30 mouse cellular contexts compared by ENCODE assay signal in genomic region chr11:73220651-73221050, GRCm38 (mm10). TPM values are rescaled to one million over a fixed set of nuclear protein-coding genes. Genes with fewer than 3 reads are reported as not detected.
"Had no signal": no experiment of that assay in that cellular context is flagged by ENCODE, and none has a peak within 500 bp of the region (broad histone marks: within the 10 kb centered on the region; RNA-seq: fewer than 3 reads in every experiment).

No protein-coding gene starts in this region.

- H3K27ac ChIP-seq: gastrocnemius, adult 2 months; heart, embryonic 10.5 days; hindbrain, embryonic 10.5 days; hindbrain, embryonic 12.5 days; hindbrain, embryonic 14.5 days; kidney, embryonic 15.5 days; kidney, postnatal 0 days; layer of hippocampus, adult 2 months; left cerebral cortex, adult 2 months; limb, embryonic 10.5 days; limb, embryonic 12.5 days; liver, embryonic 13.5 days; liver, embryonic 15.5 days had no signal

- DNase-seq: gastrocnemius, adult 2 months; gastrocnemius, postnatal 10 days; gastrocnemius, postnatal 25 days; heart, adult 18-20 months; heart, postnatal 10 days; heart, postnatal 4 days; kidney, adult 11 months; kidney, adult 2 months; kidney, adult 9 months; kidney, postnatal 25 days; kidney, postnatal 4 days; liver; liver, embryonic 13.5 days had no signal

- H3K9ac ChIP-seq: heart, embryonic 12.5 days; hindbrain, embryonic 12.5 days; hindbrain, embryonic 14.5 days; kidney, embryonic 15.5 days; limb, embryonic 12.5 days; liver, embryonic 13.5 days; liver, embryonic 15.5 days had no signal

- ATAC-seq: hindbrain, embryonic 16.5 days; inflammation-experienced regulatory T-cells, adult 6 months; intestine, embryonic 16.5 days had no signal

- H3K4me2 ChIP-seq: heart, embryonic 12.5 days; hindbrain, embryonic 12.5 days; hindbrain, embryonic 14.5 days; kidney, embryonic 15.5 days; limb, embryonic 12.5 days; liver, embryonic 11.5 days; liver, embryonic 13.5 days; liver, embryonic 15.5 days had no signal

- H3K9me3 ChIP-seq: heart, embryonic 10.5 days; heart, embryonic 12.5 days; hindbrain, embryonic 10.5 days; hindbrain, embryonic 12.5 days; kidney, embryonic 15.5 days; limb, embryonic 10.5 days; limb, embryonic 12.5 days; liver, embryonic 13.5 days; liver, embryonic 15.5 days had no signal

- H3K27me3 ChIP-seq: heart, embryonic 12.5 days; hindbrain, embryonic 12.5 days; kidney, embryonic 15.5 days; limb, embryonic 12.5 days; liver, embryonic 13.5 days; liver, embryonic 15.5 days had no signal

- H3K4me1 ChIP-seq: heart, embryonic 10.5 days; heart, embryonic 12.5 days; hindbrain, embryonic 10.5 days; hindbrain, embryonic 12.5 days; kidney, embryonic 15.5 days; limb, embryonic 10.5 days; limb, embryonic 12.5 days; liver, embryonic 13.5 days; liver, embryonic 15.5 days had no signal

- H3K4me3 ChIP-seq: gastrocnemius, adult 2 months; heart, embryonic 10.5 days; heart, embryonic 12.5 days; hindbrain, embryonic 10.5 days; hindbrain, embryonic 12.5 days; kidney, embryonic 15.5 days; layer of hippocampus, adult 2 months; left cerebral cortex, adult 2 months; limb, embryonic 10.5 days; limb, embryonic 12.5 days; liver, embryonic 13.5 days; liver, embryonic 15.5 days had no signal

- H3K36me3 ChIP-seq: heart, embryonic 10.5 days; heart, embryonic 12.5 days; hindbrain, embryonic 10.5 days; hindbrain, embryonic 12.5 days; kidney, embryonic 15.5 days; limb, embryonic 10.5 days; limb, embryonic 12.5 days; liver, embryonic 13.5 days had no signal

RNA-seq across cellular contexts. Expression of gene Trpv1, which starts 13.4 kb away (rescaled TPM):
- polyA plus RNA-seq: heart, embryonic 10.5 days; heart, embryonic 12.5 days; heart, embryonic 14.5 days; hindbrain, embryonic 10.5 days; hindbrain, embryonic 12.5 days; inflammation-experienced regulatory T-cells, adult 6 months; kidney, embryonic 15.5 days; kidney, postnatal 0 days; liver, embryonic 11.5 days; liver, embryonic 13.5 days had no signal
